Mouse (Mus musculus) myocyte (in vitro differentiated cells): ENCODE measurements at regions not wholly inside any gene's neighbourhood (a gene's known extent, or its start where the extent isn't known, plus 50 kb on each side); places are given as distances from the start of the nearest gene placed in this dataset.

Experiments
- H3K27me3 ChIP-seq: one replicate; pipeline ENCODE4 v1.6.1; 2011; ENCODE audit not compliant: control insufficient read depth, insufficient read depth, insufficient read length
- H3K36me3 ChIP-seq: one replicate; pipeline ENCODE4 v1.6.1; 2011; ENCODE audit not compliant: control insufficient read depth, insufficient read depth
- H3K4me2 ChIP-seq: one replicate; pipeline ENCODE4 v1.6.1; 2011; ENCODE audit warnings: low read depth, control low read depth
- H3K4me3 ChIP-seq: one replicate; pipeline ENCODE4 v1.5.1; 2011; ENCODE audit warnings: mild to moderate bottlenecking, control low read depth, moderate library complexity
- H3K79me2 ChIP-seq: one replicate; pipeline ENCODE4 v1.6.1; 2011; ENCODE audit not compliant: control insufficient read depth, insufficient read depth
- H3ac ChIP-seq: one replicate; pipeline ENCODE4 v1.6.1; 2011; ENCODE audit not compliant: control insufficient read depth, insufficient read length
- CEBPB ChIP-seq: IDR thresholded peaks from 2 replicates; pipeline ENCODE4 v1.6.1; 2011; ENCODE audit warnings: mild to moderate bottlenecking, moderate library complexity; ENCODE audit not compliant: poor library complexity, insufficient read depth, severe bottlenecking
- E2F4 ChIP-seq: IDR thresholded peaks from one replicate; pipeline ENCODE4 v1.6.1; 2011; ENCODE audit warnings: mild to moderate bottlenecking, control low read depth, moderate library complexity; ENCODE audit not compliant: insufficient read depth
- MAX ChIP-seq: IDR thresholded peaks from one replicate; pipeline ENCODE4 v1.6.1; 2011; ENCODE audit warnings: low read depth, mild to moderate bottlenecking, control low read depth
- MYOD1 ChIP-seq, 3 experiments: IDR thresholded peaks; one replicate each; pipeline ENCODE4 v1.6.1; 2011; ENCODE audit warnings: control low read depth in 2 of 3, low read depth in 2 of 3, mild to moderate bottlenecking in 2 of 3, moderate library complexity in 1 of 3; ENCODE audit not compliant: insufficient read length in 2 of 3, control insufficient read depth in 1 of 3
- MYOG ChIP-seq, 3 experiments: IDR thresholded peaks; one replicate each; pipeline ENCODE4 v1.6.1; 2011; ENCODE audit warnings: control low read depth in 2 of 3, low read depth in 2 of 3, mild to moderate bottlenecking in 2 of 3; ENCODE audit not compliant: insufficient read length in 2 of 3, control insufficient read depth in 1 of 3, insufficient read depth in 1 of 3
- POLR2A ChIP-seq: IDR thresholded peaks from one replicate; pipeline ENCODE4 v1.6.1; 2011; ENCODE audit warnings: low read depth, mild to moderate bottlenecking, control low read depth, moderate library complexity; ENCODE audit not compliant: insufficient read length
- POLR2AphosphoS2 ChIP-seq: IDR thresholded peaks from one replicate; pipeline ENCODE4 v1.6.1; 2011; ENCODE audit warnings: low read depth, control low read depth; ENCODE audit not compliant: insufficient read length
- REST ChIP-seq: IDR thresholded peaks from one replicate; pipeline ENCODE4 v1.6.1; 2011; ENCODE audit warnings: mild to moderate bottlenecking, control low read depth, moderate library complexity; ENCODE audit not compliant: insufficient read depth, insufficient read length
- SRF ChIP-seq: IDR thresholded peaks from one replicate; pipeline ENCODE4 v1.6.1; 2011; ENCODE audit warnings: low read depth; ENCODE audit not compliant: control insufficient read depth, insufficient read length
- TCF12 ChIP-seq: IDR thresholded peaks from one replicate; pipeline ENCODE4 v1.6.1; 2011; ENCODE audit warnings: mild to moderate bottlenecking, control low read depth; ENCODE audit not compliant: poor library complexity, insufficient read depth, severe bottlenecking
- TCF3 ChIP-seq: IDR thresholded peaks from one replicate; pipeline ENCODE4 v1.6.1; 2011; ENCODE audit warnings: low read depth, control low read depth; ENCODE audit not compliant: insufficient read length
- USF1 ChIP-seq: IDR thresholded peaks from one replicate; pipeline ENCODE4 v1.6.1; 2011; ENCODE audit warnings: low read depth, mild to moderate bottlenecking, control low read depth, moderate library complexity

DNA sequence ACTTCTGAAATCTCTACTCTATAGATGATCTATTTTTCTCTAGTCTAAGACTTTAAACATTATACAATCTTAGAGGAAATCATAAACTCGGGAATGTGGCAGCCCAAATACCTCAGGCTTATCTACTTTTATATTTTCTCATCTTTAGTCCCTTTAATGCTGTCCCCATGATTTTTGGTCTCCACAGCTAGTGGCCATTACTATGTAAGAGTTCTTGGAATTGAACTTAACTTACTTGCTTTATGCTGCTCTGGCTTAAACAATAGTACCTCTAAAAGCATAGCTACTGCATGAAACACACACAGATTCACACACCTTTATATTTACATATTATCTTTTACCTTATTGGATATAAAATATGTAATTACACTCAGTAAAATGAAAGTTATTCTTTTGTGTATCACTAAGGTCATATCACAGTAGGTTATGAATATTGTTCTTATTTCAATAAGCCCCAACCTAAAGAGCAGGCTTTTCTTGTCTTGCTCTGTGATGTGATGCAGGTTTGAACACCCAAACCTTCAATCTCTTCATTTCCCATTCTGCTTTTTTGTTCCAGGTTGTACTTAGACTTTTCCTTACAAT is 78.9 kb upstream of the Cwc22 start:
- H3K79me2 ChIP-seq: no peaks in the 10 kb centered on the region
- no peaks in the 10 kb centered on the region for H3K36me3 ChIP-seq
- H3K4me2 ChIP-seq: no peak overlapping the region
- H3K4me3 ChIP-seq: no peak overlapping the region
- H3ac ChIP-seq: no peak overlapping the region
- H3K27me3 ChIP-seq: no peaks in the 10 kb centered on the region
- TF ChIP-seq POLR2AphosphoS2: no peak
- TF ChIP-seq SRF: no peak
- no peak for TF ChIP-seq TCF3
- no peak for TF ChIP-seq E2F4
- no peak for TF ChIP-seq REST
- no peak for TF ChIP-seq MYOG (IDR thresholded peaks at IDR 0.05; ENCODE audit: control insufficient read depth in 1 of 3, insufficient read depth in 1 of 3, insufficient read length in 2 of 3, low read depth in 2 of 3)
- no peak for TF ChIP-seq MYOD1 (IDR thresholded peaks at IDR 0.05; ENCODE audit: control insufficient read depth in 1 of 3, insufficient read length in 2 of 3, low read depth in 2 of 3)
- no peak for TF ChIP-seq TCF12
- TF ChIP-seq CEBPB: no peak

DNA sequence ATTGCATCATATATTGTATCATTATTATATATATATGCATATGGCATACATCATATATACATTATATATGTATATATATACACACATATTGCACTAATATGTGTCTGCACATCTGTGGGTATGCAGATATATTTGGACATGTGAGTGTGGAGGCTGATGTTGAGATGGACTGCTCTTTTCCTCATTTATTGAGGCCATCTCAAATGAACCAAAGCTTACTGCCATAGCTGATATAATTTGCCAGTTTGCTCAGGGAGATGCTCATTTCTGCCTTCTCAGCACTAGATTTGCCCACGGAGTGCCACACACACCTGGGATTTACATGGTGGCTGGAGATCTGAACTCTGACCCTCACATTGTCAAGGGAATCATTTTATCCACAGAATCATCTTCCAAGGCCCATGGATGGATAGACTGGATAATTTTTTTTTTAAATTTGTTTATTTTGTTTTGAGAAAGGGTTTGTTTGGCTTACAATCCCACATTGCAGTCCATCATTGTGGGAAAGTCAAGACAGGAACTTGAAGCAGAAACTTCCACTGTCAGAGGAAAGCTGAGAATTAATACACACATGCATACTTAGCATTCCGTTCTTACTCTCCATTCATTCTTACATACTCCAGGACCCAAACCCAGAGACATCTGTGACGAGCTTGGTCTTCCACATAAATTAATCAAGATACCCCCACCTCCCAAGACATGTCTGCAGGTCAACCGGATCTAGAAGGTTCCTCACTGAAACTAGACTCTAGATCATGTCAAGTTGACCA is 77.9 kb upstream of the Cwc22 start:
- Histone ChIP-seq H3K27me3 (no peaks in the 10 kb centered on the region), H3K4me3 (no peak overlapping the region)
- TF ChIP-seq MYOD1 (IDR thresholded peaks at IDR 0.05; ENCODE audit: control insufficient read depth in 1 of 3, insufficient read length in 2 of 3, low read depth in 2 of 3) (no peak), POLR2AphosphoS2 (no peak), POLR2A (no peak), MYOG (IDR thresholded peaks at IDR 0.05; ENCODE audit: control insufficient read depth in 1 of 3, insufficient read depth in 1 of 3, insufficient read length in 2 of 3, low read depth in 2 of 3) (no peak), MAX (no peak), E2F4 (no peak), REST (no peak), TCF12 (no peak), USF1 (no peak), SRF (no peak), CEBPB (no peak), TCF3 (no peak)

GRCm38 (mm10) chr2:78023416-78023815 is 77.2 kb upstream of the Cwc22 start:
- Histone ChIP-seq H3K4me2 (no peak overlapping the region), H3K4me3 (no peak overlapping the region), H3ac (no peak overlapping the region), H3K36me3 (no peaks in the 10 kb centered on the region), H3K27me3 (no peaks in the 10 kb centered on the region), H3K79me2 (no peaks in the 10 kb centered on the region)
- TF ChIP-seq USF1: no peak
- no peak for TF ChIP-seq CEBPB
- TF ChIP-seq TCF12: no peak
- TF ChIP-seq POLR2AphosphoS2: no peak
- no peak for TF ChIP-seq E2F4
- no peak for TF ChIP-seq MYOD1 (IDR thresholded peaks at IDR 0.05; ENCODE audit: control insufficient read depth in 1 of 3, insufficient read length in 2 of 3, low read depth in 2 of 3)
- no peak for TF ChIP-seq TCF3
- no peak for TF ChIP-seq POLR2A
- no peak for TF ChIP-seq SRF
- no peak for TF ChIP-seq REST
- no peak for TF ChIP-seq MYOG (IDR thresholded peaks at IDR 0.05; ENCODE audit: control insufficient read depth in 1 of 3, insufficient read depth in 1 of 3, insufficient read length in 2 of 3, low read depth in 2 of 3)
- TF ChIP-seq MAX: no peak

More for the DNA sequence above, 77.9 kb upstream of the Cwc22 start:
- no peak overlapping the region for H3ac ChIP-seq
- no peaks in the 10 kb centered on the region for H3K79me2 ChIP-seq
- no peaks in the 10 kb centered on the region for H3K36me3 ChIP-seq
- no peak overlapping the region for H3K4me2 ChIP-seq

DNA sequence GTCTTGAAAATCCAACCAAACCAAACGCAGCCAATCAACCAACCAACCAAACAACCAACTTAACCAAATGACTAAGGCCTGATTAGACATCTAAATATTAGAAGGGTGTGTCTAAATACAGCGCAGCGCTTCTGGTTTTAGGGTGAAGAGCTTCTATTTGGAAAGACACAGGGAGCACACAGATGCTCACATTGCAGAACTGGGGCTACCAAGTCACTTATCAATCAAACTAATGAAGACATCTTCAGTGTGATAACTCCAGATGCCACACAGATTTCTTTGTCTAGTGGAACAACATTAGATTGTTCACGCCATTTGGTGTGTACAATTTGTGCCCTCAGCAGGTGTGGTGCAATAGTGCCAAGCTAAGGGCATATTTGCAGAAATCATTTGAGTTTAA is 76.6 kb upstream of the Cwc22 start:
- H3K36me3 ChIP-seq: no peaks in the 10 kb centered on the region
- no peak overlapping the region for H3K4me2 ChIP-seq
- no peak for TF ChIP-seq MYOD1 (IDR thresholded peaks at IDR 0.05; ENCODE audit: control insufficient read depth in 1 of 3, insufficient read length in 2 of 3, low read depth in 2 of 3)
- no peak for TF ChIP-seq POLR2AphosphoS2
- TF ChIP-seq MAX: no peak
- TF ChIP-seq CEBPB: no peak
- no peak for TF ChIP-seq MYOG (IDR thresholded peaks at IDR 0.05; ENCODE audit: control insufficient read depth in 1 of 3, insufficient read depth in 1 of 3, insufficient read length in 2 of 3, low read depth in 2 of 3)
- TF ChIP-seq POLR2A: no peak
- no peak for TF ChIP-seq USF1
- no peak for TF ChIP-seq TCF3
- no peak for TF ChIP-seq REST
- TF ChIP-seq E2F4: no peak
- TF ChIP-seq TCF12: no peak
- TF ChIP-seq SRF: no peak
- no peak overlapping the region for H3ac ChIP-seq
- H3K27me3 ChIP-seq: no peaks in the 10 kb centered on the region
- H3K79me2 ChIP-seq: no peaks in the 10 kb centered on the region
- no peak overlapping the region for H3K4me3 ChIP-seq

DNA sequence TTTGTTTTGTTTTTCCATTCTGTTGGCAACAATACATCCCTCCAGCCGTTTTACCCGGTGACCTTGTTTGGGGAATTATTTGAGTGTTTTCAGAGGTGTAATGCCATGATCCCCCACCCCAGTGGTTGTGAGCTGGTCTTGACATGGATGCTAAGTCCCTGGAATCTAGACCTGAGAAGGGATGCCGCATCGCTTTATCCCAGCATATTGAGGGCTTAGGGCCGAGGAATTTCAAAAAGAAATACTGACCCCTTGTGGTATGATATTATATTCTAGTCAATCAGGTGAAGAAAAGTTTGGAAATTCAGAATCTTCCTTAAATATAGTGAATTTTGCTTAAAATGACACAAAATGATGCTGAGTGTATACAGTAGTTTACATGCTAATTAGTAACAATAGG is 75.7 kb upstream of the Cwc22 start:
- TF ChIP-seq POLR2AphosphoS2 (no peak), USF1 (no peak), CEBPB (no peak), MAX (no peak), MYOG (IDR thresholded peaks at IDR 0.05; ENCODE audit: control insufficient read depth in 1 of 3, insufficient read depth in 1 of 3, insufficient read length in 2 of 3, low read depth in 2 of 3) (no peak), SRF (no peak), REST (no peak), MYOD1 (IDR thresholded peaks at IDR 0.05; ENCODE audit: control insufficient read depth in 1 of 3, insufficient read length in 2 of 3, low read depth in 2 of 3) (no peak), TCF12 (no peak), E2F4 (no peak), POLR2A (no peak), TCF3 (no peak)
- Histone ChIP-seq H3K27me3 (no peaks in the 10 kb centered on the region), H3ac (no peak overlapping the region), H3K4me3 (no peak overlapping the region), H3K36me3 (no peaks in the 10 kb centered on the region), H3K79me2 (no peaks in the 10 kb centered on the region), H3K4me2 (no peak overlapping the region)
